Mouse (Mus musculus) embryo, embryonic 9.5 days (tissue): ENCODE measurements around the gene Cyfip2.
A peak's percentile ranks its signal among the peaks of the same experiment; 100 is the strongest.

Source experiments
- DNase-seq: peaks from one replicate; pipeline ENCODE4 v3.0.0-alpha.2; 2017; ENCODE audit errors: extremely low spot score

Cyfip2 gene

DNA sequence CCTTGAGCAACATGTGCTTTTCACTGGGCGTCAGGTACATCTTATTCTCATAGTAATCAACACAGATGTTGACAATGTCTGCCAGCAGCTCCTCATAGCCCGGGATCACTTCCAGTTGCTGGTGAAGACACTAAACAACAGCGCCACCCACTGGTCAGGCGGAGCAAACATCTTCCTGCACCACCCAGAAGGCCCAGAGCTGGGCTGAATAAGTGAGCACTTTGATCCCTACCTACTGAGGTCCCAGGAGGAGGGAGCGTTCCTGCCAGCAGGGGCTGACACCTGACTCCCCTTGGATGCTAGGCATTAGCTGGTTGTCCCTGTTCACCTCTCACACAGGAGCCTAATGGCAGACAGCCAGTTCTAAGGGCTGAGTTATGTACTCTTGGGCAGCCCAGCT is 35.9 kb downstream of the Cyfip2 start:
- no peak for DNase-seq

DNA sequence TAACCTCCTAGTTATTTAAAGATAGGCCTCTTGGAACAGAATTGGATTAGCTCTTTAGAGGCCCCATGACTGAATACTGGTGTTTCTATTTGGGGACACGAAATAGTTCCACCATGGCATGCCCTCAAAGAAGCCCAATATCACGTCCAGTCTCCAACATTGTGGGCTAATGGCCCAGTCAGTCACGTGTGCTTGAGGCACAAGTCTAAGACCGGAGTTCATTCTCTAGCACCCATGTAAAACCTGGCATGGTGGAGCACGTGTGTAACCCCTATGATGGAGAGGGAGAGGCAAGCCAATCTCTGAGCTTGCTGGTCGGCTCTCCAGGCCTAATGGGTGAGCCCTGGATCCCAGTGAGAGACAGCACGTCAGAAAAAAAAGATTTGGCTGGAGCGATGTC is 36.5 kb downstream of the Cyfip2 start:
- no peak for DNase-seq

DNA sequence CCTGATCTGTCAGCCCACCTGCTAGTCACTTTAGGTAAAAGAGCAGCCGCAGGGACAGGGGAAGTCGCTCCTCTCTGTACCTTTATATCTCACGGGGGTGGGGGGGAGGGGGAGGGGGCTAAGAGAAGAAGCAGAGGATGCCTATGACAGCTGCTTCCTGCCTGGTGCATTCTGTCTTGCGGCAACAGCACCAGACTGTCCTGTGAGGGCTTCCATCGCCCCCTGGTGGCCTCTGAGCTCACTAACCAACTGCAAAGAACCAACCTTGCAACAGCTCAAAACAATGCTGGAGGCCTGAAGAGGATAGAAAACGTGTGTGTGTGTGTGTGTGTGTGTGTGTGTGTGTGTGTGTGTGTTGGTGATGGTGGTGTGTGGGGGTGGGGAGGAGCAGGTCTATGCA is 37.4 kb downstream of the Cyfip2 start:
- DNase-seq: peak; percentile 71

DNA sequence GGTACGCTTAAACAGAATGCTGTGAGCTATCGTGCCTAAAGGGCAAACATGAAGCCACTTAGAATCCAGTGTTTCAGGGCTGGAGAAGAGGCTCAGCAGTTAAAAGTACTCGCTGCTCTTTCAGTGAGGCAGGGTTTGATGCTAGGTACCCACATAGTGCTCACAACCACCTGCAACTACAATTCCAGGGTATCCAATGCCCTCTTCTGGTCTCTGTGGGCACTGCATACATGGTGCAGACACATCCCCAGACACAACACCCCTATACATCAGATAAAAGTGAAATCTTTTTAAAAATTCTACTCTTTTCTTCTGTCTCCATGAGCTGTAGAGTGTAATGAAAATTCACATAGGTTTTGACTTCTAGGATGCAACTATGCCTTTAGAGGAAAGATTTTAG is 38.7 kb downstream of the Cyfip2 start:
- DNase-seq: no peak

DNA sequence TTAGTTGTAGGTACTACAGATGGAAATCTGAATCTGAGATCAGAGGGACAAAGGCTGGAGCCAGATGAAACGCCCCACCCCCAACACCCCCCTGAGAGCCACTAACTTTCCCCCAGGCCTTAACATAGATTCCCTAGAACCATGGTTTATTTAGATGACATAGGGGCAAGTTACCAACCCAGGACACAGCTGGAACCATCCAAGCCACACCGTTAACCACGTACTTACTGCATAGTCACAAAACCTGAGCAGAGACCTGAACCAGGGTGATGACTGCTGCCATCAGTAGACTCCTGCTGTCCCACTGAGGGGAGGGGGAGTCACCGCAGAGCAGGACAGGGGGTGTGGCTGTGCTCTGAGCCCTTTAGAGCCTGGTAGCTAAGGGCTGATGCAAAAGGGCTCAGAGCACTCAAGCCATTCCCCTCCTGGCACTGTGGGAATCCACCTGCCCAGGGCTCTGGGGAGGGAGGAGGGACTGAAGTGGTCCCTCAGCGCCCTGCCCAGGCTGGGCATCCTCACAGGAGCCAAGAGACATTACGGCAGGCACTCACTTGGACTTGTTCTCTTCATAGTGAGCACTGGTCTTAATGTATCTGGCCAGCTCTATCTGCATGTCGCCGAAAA is 40.5 kb downstream of the Cyfip2 start:
- no peak for DNase-seq

DNA sequence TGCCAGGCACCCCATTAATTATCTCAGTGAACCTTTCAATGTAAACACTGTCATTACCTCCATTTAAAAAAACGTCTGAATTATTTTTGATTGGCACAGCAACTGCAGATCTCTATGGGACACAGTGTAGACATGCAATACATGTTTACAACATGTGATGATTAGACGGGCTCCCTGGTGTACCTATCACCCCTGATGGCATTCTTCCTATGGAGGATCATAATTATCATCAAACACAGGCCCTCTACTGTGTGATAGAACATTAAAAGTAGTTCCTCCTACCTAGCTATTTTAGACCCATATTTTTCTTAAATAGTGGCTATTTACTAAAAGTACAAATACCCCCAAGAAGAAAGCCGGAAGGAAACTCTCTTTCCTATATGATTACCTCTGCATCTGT is 42.8 kb downstream of the Cyfip2 start:
- no peak for DNase-seq

DNA sequence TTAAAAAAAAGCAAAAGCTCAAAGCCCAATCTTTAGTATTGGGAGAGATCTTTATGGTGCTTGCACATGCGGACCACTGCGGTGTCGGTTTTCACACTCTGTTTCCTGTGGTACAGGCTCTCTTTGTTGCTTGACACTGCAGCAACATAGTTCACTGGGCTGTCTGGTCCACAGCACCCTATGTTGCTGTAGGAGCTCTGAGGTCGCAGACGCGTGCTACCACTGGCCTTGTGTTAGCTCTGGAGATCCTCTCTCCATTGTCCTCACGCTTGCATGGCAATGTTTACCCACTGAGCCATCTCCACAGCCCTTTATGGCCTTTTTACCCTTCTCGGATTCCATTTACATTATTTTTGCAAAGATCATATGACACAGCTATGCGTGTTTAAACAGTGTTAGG is 43.3 kb downstream of the Cyfip2 start:
- no peak for DNase-seq

DNA sequence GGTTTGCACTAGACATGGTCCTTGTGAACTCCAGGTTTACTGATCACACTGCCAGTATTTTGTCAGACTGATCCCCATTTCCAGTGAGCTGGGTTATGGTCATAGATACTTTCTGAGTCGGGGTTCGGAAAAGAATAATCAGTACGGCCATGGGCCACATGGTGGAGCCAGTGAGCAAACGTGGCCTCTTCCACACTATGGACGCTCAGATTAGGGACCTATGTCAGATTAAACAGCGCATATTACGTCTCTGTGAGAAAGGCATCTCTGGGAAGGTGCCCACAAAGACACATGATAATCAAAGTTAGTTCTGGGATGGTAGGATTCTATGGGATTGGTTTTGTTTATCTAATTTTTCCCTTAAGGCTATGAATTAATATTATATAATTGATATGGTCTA is 43.7 kb downstream of the Cyfip2 start:
- DNase-seq: peak; percentile 46

DNA sequence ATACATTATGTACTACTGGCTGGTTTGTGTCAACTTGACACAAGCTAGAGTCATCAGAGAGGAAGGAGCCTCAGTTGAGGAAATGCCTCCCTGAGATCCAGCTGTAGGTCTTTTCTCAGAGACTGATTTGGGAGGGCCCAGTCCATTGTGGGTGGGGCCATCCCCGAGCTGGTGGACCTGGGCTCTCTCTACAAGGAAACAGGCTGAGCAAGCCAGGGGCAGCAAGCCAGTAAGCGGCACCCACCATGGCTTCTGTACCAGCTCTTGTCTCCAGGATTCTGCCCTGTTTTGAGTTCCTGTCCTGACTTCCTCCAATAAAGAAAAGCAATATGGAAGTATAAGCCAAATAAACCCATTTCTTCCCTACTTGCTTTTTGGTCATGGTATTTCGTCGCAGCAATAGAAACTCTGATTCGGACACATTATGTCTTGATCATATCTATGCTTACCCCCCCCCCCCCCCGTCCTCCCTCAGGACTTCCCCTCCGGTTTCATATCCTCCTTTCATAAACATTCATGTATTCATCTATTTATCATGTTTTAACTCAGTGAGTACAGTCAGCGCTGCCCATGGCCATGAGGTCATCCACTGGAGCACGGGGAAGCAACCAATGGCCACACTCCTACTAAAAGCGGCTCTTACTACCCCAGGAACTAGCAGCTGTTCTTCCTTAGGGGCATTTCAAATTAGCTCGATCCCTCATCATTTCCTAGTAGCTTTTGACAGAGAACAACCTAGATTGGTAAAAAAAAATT is 47.5 kb downstream of the Cyfip2 start:
- no peak for DNase-seq

DNA sequence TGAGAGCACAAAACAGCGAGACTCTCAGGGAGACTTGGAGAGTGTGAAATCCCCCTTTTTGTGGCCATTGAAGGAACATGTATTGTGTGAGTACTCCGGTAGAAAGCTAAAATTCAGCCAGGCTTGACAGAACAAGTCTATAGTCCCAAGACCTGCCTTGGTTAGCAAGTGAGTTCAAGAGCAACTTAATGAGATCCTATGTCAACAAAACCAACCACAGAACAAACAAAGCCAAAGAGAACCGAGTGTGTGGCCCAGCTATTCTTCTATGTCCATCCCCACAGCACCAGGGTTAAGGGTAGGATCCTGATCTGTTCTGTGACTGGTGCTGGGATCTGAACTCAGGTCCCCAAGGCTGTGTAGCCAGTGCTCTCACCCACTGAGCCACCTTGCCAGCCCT is 48.1 kb downstream of the Cyfip2 start:
- no peak for DNase-seq

DNA sequence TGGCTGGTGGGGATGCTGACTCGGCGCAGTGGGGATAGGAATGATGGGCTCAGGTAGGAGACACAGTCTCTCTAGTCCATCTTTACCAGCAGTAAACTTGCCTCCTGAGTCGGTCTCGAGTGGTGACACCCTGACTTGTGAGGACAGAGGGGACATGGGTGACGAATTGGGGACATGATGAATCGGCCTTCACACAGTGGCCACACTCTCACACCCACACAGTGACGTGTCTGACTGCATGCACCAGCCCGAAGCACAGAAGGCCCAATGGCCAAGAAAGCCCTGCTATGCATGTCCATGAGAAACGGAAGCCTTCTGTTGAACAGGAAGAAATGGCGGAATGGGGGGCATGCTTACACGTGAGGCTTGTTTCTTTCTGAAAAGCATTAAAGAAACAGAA is 49.4 kb downstream of the Cyfip2 start:
- DNase-seq: no peak

DNA sequence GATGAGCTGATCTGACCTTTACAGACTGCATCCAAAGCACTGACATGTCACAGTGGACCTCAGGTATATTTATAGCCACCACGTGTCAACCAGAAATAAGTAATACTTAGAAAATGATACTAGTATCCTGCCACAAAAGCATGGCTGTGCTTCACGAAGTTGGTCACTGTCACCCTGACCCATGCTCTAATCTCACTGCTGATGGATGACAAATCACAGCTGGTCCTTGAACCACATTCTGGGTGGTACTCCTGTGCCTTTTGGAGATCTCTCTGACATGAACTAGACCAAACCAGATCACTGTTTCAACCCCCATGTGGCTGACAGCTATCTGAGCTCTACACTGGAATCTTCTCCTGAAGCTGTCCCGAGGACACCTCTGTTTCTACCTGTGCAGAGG is 49.8 kb downstream of the Cyfip2 start:
- no peak for DNase-seq

DNA sequence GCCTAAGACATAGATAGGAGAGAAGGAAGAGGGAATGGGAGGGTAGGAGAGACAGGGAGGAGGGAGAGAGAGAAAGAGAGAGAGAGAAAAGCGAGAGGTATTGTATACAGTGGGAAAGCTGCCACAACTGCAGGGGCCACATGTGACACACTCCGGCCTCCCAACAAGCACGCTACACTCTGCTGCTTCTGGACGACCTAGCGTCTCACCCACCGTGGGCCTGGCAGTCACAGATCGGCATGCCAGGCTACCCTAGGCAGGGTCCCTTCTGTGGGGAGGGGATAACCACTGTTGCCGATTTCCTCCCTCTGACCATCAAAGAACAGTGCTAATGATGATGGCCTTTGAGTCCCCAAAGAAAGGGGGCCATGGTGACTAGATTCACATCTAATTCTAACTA is 53.9 kb downstream of the Cyfip2 start:
- DNase-seq: no peak

DNA sequence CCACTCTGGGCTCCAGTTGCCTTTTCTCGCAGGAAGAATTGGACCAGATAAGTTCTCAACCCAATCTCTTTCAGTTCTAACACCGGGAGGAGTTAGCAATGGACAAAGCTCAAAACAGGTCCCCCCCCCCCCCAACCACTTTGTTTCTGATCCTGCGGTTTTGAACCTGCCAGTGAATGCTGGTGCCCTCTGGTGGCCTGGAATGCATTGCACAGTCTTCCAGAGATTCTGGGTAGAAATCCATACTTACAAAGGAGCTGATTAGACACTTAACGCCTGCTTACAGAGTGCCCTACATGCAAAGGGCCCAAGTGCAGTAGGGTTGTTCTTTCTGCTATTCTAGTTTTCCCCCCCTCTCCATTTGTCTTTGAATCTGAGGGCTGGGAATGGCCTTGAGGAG is 54.5 kb downstream of the Cyfip2 start:
- DNase-seq: no peak

DNA sequence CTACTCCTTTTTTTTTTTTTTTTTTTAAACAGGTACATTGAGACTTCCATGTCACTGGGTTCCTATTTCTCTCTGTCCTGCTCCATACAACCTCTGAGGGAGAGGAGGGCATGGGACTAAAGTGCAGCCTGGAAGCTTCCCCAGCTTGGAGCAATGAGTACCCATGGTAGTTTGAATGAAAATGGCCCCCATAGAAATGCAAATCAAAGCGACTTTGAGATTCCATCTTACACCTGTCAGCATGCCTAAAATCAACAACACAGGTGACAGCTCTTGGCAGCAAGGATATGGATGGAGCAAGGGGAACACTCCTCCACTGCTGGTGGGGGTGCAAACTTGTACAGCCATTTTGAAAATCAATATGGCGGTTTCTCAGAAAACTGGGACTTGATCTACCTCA is 57.4 kb downstream of the Cyfip2 start:
- no peak for DNase-seq

DNA sequence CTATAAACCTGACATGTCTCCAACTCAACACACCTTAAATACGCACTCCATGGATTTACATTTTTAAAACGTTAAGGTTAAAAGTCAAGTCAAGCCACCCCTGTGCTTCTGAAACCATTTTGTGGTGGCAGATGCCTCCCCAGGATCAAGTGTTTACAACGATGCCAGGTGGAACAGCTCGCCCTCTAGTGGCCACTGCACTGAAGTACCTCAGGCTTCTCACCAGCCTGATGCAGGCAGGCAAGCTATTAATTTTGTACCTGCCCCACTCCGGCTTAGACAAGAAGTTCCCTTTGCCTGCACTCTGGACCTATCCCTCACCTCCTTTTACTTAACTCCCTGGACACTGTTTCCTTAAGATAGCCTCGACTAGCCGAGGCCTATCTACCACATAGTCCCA is 60.7 kb downstream of the Cyfip2 start:
- peak; percentile 57 for DNase-seq

DNA sequence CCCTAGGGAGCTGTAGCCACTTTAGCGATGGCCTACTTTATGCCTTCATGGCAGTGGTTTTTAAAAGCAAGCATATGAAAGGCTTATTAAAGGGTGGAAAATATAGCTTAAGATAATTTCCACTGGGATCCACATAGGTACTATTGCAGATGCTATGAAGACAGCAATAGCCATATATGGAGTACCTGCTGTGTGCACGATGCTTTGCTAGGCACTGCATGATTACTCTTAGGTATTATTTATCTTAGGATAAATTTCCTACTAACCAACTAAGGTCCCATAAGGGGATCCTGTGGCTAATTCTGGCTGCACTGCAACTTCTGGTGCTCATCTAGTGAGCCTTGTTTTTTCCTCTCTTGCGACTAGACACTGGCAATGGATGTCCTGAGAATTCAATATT is 64.3 kb downstream of the Cyfip2 start:
- no peak for DNase-seq

DNA sequence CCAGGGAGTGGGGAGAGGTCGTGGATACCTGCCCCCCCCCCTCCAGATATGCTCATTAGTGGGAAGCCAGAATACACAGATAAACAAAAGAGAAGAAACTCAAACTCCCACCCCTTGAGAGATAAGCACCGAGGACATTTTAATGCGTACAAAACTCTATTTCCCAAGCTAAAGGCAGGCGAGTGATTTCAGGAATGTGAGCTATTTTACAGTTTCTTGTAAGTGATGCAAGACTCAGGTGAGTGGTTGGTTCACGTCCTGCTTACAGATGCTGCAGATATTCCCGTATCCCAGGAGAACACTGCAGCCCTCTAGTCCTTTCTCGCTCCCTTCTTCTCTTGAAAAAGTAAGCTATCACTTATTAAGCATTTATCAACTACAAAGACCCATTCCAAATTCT is 66.3 kb downstream of the Cyfip2 start:
- DNase-seq: no peak

DNA sequence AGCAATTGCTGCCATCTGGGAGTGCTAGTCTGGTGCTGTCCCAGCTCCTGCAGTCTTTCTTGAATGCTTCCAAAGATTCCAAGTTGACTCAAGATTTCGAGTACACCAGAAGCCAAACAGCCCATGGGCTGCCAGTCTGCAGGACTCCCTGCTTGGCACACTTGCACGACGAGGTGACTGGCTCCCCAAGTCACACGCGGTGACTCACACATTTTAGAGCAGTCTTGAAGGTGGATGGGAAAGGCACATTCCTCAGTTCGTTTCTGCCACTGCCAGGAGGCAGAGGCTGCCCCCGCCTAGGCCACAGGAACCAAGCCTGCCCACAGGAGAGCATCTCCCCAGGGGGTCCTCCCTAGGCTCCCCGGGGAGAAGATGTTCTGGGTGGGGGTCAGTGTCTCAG is 66.7 kb downstream of the Cyfip2 start:
- DNase-seq: no peak

DNA sequence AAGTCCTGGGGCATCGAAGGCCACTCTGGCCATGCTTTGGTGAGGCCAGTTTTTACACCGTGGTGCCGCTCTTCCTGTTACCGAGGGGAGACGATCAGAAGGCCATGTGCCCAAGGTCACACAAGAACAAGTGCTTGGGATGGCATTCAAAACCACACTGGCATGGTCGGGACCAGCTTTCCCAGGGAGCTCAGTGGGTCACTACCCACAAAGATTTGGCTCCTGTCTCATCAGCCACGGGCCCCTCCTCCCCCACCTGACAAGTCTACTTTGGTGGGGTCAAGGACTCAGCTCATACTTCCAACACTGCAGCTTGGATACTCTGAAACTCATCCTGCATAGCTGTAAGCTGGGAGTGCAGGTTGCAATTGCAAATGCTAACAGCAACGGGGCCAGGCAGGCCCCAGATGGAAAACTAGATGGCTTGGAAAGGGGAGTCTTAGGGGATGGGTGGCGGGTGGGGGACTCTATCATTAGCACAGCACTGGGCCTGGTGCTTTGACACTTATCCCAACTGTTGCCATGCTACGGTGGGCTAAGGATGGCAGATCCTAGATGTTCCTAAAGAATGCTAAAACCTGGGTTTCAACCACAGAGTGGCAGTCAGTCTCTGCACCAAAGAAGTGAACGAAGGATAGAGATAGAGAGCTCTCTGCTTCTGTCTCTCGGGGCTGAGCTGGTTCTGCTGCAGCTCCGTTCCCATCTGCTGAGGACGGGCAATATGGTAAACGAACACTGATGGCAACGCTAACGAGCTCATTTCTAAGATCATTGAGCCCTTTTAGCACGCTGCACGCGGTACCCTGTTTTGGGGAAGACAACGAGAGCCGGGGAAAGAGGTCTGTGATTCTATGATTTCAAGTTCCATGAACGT is 67.7 kb downstream of the Cyfip2 start:
- no peak for DNase-seq

DNA sequence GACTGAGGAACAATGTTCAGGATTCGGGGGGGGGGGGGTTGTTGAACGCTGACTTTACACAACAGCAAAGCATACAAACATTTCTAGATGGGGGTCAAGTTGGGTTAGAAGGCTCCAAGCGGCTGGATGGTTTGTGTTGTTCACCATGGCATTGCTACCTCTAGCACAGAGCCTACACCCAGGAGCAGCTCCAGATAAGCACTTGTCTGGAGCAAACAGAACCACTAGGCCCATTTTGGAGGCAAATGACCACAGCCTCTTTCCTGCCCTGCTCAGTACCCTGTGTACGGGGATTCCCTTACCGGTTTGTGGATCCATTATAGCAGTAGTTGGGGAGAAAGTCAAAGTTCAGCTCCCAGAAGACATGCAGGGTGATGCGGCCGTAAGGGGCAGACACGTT is 70.7 kb downstream of the Cyfip2 start:
- DNase-seq: no peak

DNA sequence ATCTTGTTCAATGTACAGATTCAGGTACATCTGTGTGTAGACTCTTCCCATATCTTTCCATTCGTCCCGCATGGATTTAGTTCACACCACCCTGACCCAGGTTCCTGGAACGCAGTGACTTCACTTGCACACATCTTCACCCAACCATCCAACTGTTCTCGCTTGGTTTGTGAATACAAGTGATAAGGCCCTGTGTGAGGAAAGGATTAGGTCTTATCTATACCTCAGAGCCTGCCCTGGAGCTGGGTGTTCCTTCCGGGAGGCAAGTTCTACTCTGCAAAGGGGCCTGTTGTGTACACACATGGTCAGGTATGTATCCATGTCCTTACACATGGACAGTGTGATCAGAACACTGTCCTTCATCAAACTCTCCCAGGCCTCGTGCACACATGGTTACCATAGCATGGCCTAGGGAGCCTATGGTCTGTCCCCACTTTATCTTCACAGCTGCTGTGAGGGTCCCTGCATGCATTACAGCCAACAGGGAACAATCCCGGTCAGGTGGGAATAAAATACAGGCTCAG is 71.4 kb downstream of the Cyfip2 start:
- no peak for DNase-seq

DNA sequence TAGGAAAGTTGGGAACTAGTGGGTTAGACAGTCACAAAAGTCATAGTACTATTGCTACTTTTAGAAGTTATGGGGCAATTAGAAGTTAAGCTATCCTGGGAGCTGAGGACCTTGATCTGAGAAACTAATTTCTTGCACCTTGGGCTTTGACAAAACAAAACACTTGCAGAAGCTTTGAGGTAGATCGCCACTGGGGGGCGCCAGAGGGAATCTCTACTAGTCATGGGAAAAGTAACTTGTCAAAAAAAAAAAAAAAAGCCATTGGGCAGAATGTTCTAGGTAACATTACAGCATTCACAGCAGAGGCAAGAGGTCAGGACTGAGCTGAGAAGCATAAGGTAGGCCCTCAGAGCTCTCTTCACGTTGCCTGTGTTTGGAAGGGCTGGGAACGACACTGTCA is 75.7 kb downstream of the Cyfip2 start:
- peak; percentile 49 for DNase-seq
